Mouse (Mus musculus): ENCODE results near the gene Shf.
A peak's percentile ranks its signal among the peaks of the same experiment; 100 is the strongest.
"Not testable (repeated sequence)": the region's sequence is repeated elsewhere in the genome, so short reads cannot be mapped to it uniquely, and the experiment has no call there.

The Shf gene

GRCm38 (mm10) chr2:122368995-122369739, at the start of gene Shf:
Shf (minus strand) TSS chr2:122369162.
- peak; percentile 86 for DNase-seq (ENCODE audit: low spot score)

GRCm38 (mm10) chr2:122408928-122409327, 40.0 kb upstream of the Shf start:
- DNase-seq (ENCODE audit: low spot score) = no peak

GRCm38 (mm10) chr2:122407607-122408006, 38.6 kb upstream of the Shf start:
- DNase-seq (ENCODE audit: low spot score) = no peak

GRCm38 (mm10) chr2:122396150-122396549, 27.2 kb upstream of the Shf start:
- no peak for DNase-seq (ENCODE audit: low spot score)

- DNase-seq (ENCODE audit: low spot score) = not testable (repeated sequence)
Observed at GRCm38 (mm10) chr2:122387135-122387534, 18.2 kb upstream of the Shf start.

GRCm38 (mm10) chr2:122385095-122385494, 16.1 kb upstream of the Shf start:
- DNase-seq (ENCODE audit: low spot score) = no peak

GRCm38 (mm10) chr2:122382121-122382520, 13.2 kb upstream of the Shf start:
- no peak for DNase-seq (ENCODE audit: low spot score)

- DNase-seq (ENCODE audit: low spot score) = no peak
Observed at GRCm38 (mm10) chr2:122381329-122382103, 12.6 kb upstream of the Shf start.

- peak; percentile 46 for DNase-seq (ENCODE audit: low spot score)
Observed at GRCm38 (mm10) chr2:122380768-122381311, 11.9 kb upstream of the Shf start.

- DNase-seq (ENCODE audit: low spot score) = no peak
Observed at GRCm38 (mm10) chr2:122379292-122379650, 10.3 kb upstream of the Shf start.

GRCm38 (mm10) chr2:122378421-122379291, 9.7 kb upstream of the Shf start:
- no peak for DNase-seq (ENCODE audit: low spot score)

- DNase-seq (ENCODE audit: low spot score) = peak; percentile 50
Observed at GRCm38 (mm10) chr2:122377751-122378246, 8.8 kb upstream of the Shf start.

GRCm38 (mm10) chr2:122377215-122377674, 8.3 kb upstream of the Shf start:
- peak; percentile 98 for DNase-seq (ENCODE audit: low spot score)

- DNase-seq (ENCODE audit: low spot score) = no peak
Observed at GRCm38 (mm10) chr2:122376041-122376561, 7.1 kb upstream of the Shf start.

- DNase-seq (ENCODE audit: low spot score) = peak; percentile 96
Observed at GRCm38 (mm10) chr2:122375391-122375991, 6.5 kb upstream of the Shf start.

- no peak for DNase-seq (ENCODE audit: low spot score)
Observed at GRCm38 (mm10) chr2:122374666-122375331, 5.8 kb upstream of the Shf start.

- DNase-seq (ENCODE audit: low spot score) = no peak
Observed at GRCm38 (mm10) chr2:122374012-122374411, 5.0 kb upstream of the Shf start.

GRCm38 (mm10) chr2:122372541-122372940, 3.6 kb upstream of the Shf start:
- DNase-seq (ENCODE audit: low spot score) = no peak

- no peak for DNase-seq (ENCODE audit: low spot score)
Observed at GRCm38 (mm10) chr2:122372067-122372466, 3.1 kb upstream of the Shf start.

- DNase-seq (ENCODE audit: low spot score) = no peak
Observed at GRCm38 (mm10) chr2:122370101-122370750, 1.3 kb upstream of the Shf start.

All from ovary, postnatal 14 days (tissue).